In the genomic region with DNA sequence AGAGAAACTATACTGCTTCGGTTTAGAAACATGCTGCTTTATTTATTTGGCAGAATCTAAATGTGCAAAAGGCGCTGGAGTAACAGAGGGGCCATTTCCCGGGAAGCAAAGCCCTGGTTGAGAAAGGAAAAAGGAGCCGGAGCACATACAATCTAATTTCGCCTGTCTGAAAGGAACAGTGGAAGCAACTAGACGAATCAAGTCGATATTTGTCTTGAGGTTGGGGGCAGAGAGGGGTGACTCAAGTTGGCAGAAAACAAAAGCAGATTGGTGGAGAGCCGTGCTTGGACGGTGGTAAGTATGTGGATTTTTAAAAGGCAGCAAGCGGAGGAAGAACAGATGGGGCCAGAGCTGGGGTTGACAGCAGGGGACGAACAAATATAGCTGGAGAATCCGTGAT, we compare ENCODE assay signal across 10 mouse cellular contexts. TPM values are rescaled to one million over a fixed set of nuclear protein-coding genes. Genes with fewer than 3 reads are reported as not detected.
DNase-seq lines count a peak whose midpoint lies in the region; ATAC-seq and TF ChIP-seq lines count a peak whose summit lies in the region.
"Had no signal": no experiment of that assay in that cellular context is flagged by ENCODE, and none has a peak within 500 bp of the region (broad histone marks: within the 10 kb centered on the region; RNA-seq: fewer than 3 reads in every experiment).

No protein-coding gene starts in this region.

- H3K4me3 ChIP-seq in forebrain, embryonic 12.5 days (replicated peaks) = no peak overlapping the region
- H3K4me3 ChIP-seq in forebrain, embryonic 10.5 days = no peak overlapping the region
- H3K4me3 ChIP-seq in lung, embryonic 14.5 days (ENCODE audit: low read depth, low read length) = no peak overlapping the region
- no peak overlapping the region for H3K4me3 ChIP-seq in hindbrain, embryonic 11.5 days (ENCODE audit: low read depth, low read length)
- no peak overlapping the region for H3K4me3 ChIP-seq in neural tube, embryonic 15.5 days (replicated peaks)
- H3K4me3 ChIP-seq: embryonic facial prominence, embryonic 12.5 days had no signal

- H3K4me1 ChIP-seq in forebrain, embryonic 12.5 days = peaks cover 35% of the 10 kb centered on the region
- H3K4me1 ChIP-seq in forebrain, embryonic 10.5 days = 0 out of 2 replicates have a peak, but pooled peaks cover 3% of the 10 kb centered on the region
- no peaks in the 10 kb centered on the region for H3K4me1 ChIP-seq in lung, embryonic 14.5 days (ENCODE audit: insufficient read depth)
- no peaks in the 10 kb centered on the region for H3K4me1 ChIP-seq in hindbrain, embryonic 11.5 days (replicated peaks; ENCODE audit: control insufficient read depth, insufficient read depth, low read length)
- peaks cover 57% of the 10 kb centered on the region for H3K4me1 ChIP-seq in neural tube, embryonic 15.5 days

- H3K4me2 ChIP-seq in forebrain, embryonic 12.5 days = no peak overlapping the region
- peak overlapping the region; percentile 40; the same call in 1 of the 2 replicates for H3K4me2 ChIP-seq in lung, embryonic 14.5 days
- no peak overlapping the region for H3K4me2 ChIP-seq in hindbrain, embryonic 11.5 days (replicated peaks; ENCODE audit: low read depth, low read length)
- peak overlapping the region; percentile 42 for H3K4me2 ChIP-seq in neural tube, embryonic 15.5 days
- H3K4me2 ChIP-seq: embryonic facial prominence, embryonic 12.5 days had no signal

- H3K36me3 ChIP-seq in forebrain, embryonic 12.5 days (replicated peaks) = no peaks in the 10 kb centered on the region
- no peaks in the 10 kb centered on the region for H3K36me3 ChIP-seq in forebrain, embryonic 10.5 days (replicated peaks)
- H3K36me3 ChIP-seq in lung, embryonic 14.5 days (ENCODE audit: insufficient read depth) = no peaks in the 10 kb centered on the region
- H3K36me3 ChIP-seq in hindbrain, embryonic 11.5 days (ENCODE audit: control insufficient read depth, insufficient read depth, low read length) = no peaks in the 10 kb centered on the region
- no peaks in the 10 kb centered on the region for H3K36me3 ChIP-seq in neural tube, embryonic 15.5 days
- H3K36me3 ChIP-seq: embryonic facial prominence, embryonic 12.5 days had no signal

- no peaks in the 10 kb centered on the region for H3K27me3 ChIP-seq in forebrain, embryonic 12.5 days
- no peaks in the 10 kb centered on the region for H3K27me3 ChIP-seq in forebrain, embryonic 10.5 days (ENCODE audit: poor library complexity, severe bottlenecking)
- H3K27me3 ChIP-seq in lung, embryonic 14.5 days (ENCODE audit: insufficient read depth, low read length) = no peaks in the 10 kb centered on the region
- H3K27me3 ChIP-seq in hindbrain, embryonic 11.5 days (ENCODE audit: control insufficient read depth, insufficient read depth, low read length) = no peaks in the 10 kb centered on the region
- H3K27me3 ChIP-seq in neural tube, embryonic 15.5 days (replicated peaks) = no peaks in the 10 kb centered on the region
- H3K27me3 ChIP-seq: embryonic facial prominence, embryonic 12.5 days had no signal

- H3K9ac ChIP-seq in forebrain, embryonic 12.5 days = no peak overlapping the region
- no peak overlapping the region for H3K9ac ChIP-seq in lung, embryonic 14.5 days
- no peak overlapping the region for H3K9ac ChIP-seq in hindbrain, embryonic 11.5 days (ENCODE audit: low read depth, low read length)
- no peak overlapping the region for H3K9ac ChIP-seq in neural tube, embryonic 15.5 days (replicated peaks)
- H3K9ac ChIP-seq: embryonic facial prominence, embryonic 12.5 days had no signal

- 56% methylated on average over 12 of the region's 12 CpGs for WGBS in forebrain, embryonic 12.5 days
- 85% methylated on average over 12 of the region's 12 CpGs for WGBS in forebrain, embryonic 10.5 days
- WGBS in lung, embryonic 14.5 days = 38% methylated on average over 12 of the region's 12 CpGs
- WGBS in hindbrain, embryonic 11.5 days = 60% methylated on average over 12 of the region's 12 CpGs
- 16% methylated on average over 12 of the region's 12 CpGs for WGBS in neural tube, embryonic 15.5 days

- TF ChIP-seq CTCF in lung, embryonic 14.5 days (IDR thresholded peaks at IDR 0.05; ENCODE audit: low read depth) = no peak

- ATAC-seq in forebrain, embryonic 12.5 days (ENCODE audit: low FRiP score) = 0 out of 2 replicates have a peak, but pooled peaks have one; percentile 57
- ATAC-seq in lung, embryonic 14.5 days (ENCODE audit: insufficient read depth) = peak; percentile 58; the same call in 1 of the 2 replicates
- ATAC-seq in hindbrain, embryonic 11.5 days (ENCODE audit: low FRiP score) = no peak
- ATAC-seq in neural tube, embryonic 15.5 days (ENCODE audit: low FRiP score) = no peak

- DNase-seq in forebrain, embryonic 10.5 days (ENCODE audit: extremely low spot score, low spot score) = no peak
- DNase-seq in lung, embryonic 14.5 days = peak; percentile 63
- DNase-seq in lung, postnatal 14 days = no peak
- peak; percentile 24 for DNase-seq in hindbrain, embryonic 11.5 days (ENCODE audit: low spot score)
- DNase-seq in thymus, postnatal 0 days (ENCODE audit: low spot score) = no peak
- no peak for DNase-seq in testis, postnatal 10 days (ENCODE audit: low spot score)
- DNase-seq: kidney, adult 8-10 months had no signal

- H3K27ac ChIP-seq in forebrain, embryonic 12.5 days = peak overlapping the region; percentile 60
- no peak overlapping the region for H3K27ac ChIP-seq in forebrain, embryonic 10.5 days
- H3K27ac ChIP-seq in lung, embryonic 14.5 days (ENCODE audit: low read depth) = peak overlapping the region; percentile 52; the same call in 1 of the 2 replicates
- peak overlapping the region; percentile 67; the same call in 1 of the 2 replicates for H3K27ac ChIP-seq in hindbrain, embryonic 11.5 days (ENCODE audit: low read depth, low read length)
- H3K27ac ChIP-seq in neural tube, embryonic 15.5 days (replicated peaks) = peak overlapping the region; percentile 77
- H3K27ac ChIP-seq: embryonic facial prominence, embryonic 12.5 days had no signal

- no peaks in the 10 kb centered on the region for H3K9me3 ChIP-seq in forebrain, embryonic 12.5 days
- H3K9me3 ChIP-seq in forebrain, embryonic 10.5 days = no peaks in the 10 kb centered on the region
- no peaks in the 10 kb centered on the region for H3K9me3 ChIP-seq in lung, embryonic 14.5 days (ENCODE audit: low read depth, low read length)
- no peaks in the 10 kb centered on the region for H3K9me3 ChIP-seq in hindbrain, embryonic 11.5 days (ENCODE audit: control insufficient read depth, low read length)
- no peaks in the 10 kb centered on the region for H3K9me3 ChIP-seq in neural tube, embryonic 15.5 days (replicated peaks)
- H3K9me3 ChIP-seq: embryonic facial prominence, embryonic 12.5 days had no signal

RNA-seq across cellular contexts. Expression of gene Ncam1, which starts 40.7 kb away (rescaled TPM):
- polyA plus RNA-seq in forebrain, embryonic 12.5 days (2016; fragmentation: Nextera tagmentation; extraction: Ambion mirVana) = 132 and 161 TPM in 2 replicates
- polyA plus RNA-seq in forebrain, embryonic 10.5 days (2016; fragmentation: Nextera tagmentation; extraction: Ambion mirVana) = 26.9 and 30.2 TPM in 2 replicates
- 19.6 and 21.9 TPM in 2 replicates for polyA plus RNA-seq in lung, embryonic 14.5 days (2014; fragmentation: Nextera tagmentation; extraction: Ambion mirVana)
- polyA plus RNA-seq in hindbrain, embryonic 11.5 days (2014; fragmentation: Nextera tagmentation; extraction: Ambion mirVana) = 137 and 143 TPM in 2 replicates
- polyA plus RNA-seq in neural tube, embryonic 15.5 days (2015; fragmentation: Nextera tagmentation; extraction: Ambion mirVana) = 387 and 434 TPM in 2 replicates
- 4.4 and 5.8 TPM in 2 replicates for polyA plus RNA-seq in thymus, postnatal 0 days (2015; fragmentation: Nextera tagmentation; extraction: Ambion mirVana)

Comparison
In these comparisons a context has a peak if more than half of its experiments do, and no peak if none do; other contexts are left out.
1. DNase-seq: peak in lung, embryonic 14.5 days (single experiment) and hindbrain, embryonic 11.5 days (single experiment); none in forebrain, embryonic 10.5 days (single experiment), lung, postnatal 14 days (single experiment), thymus, postnatal 0 days (single experiment) and testis, postnatal 10 days (single experiment).
2. ATAC-seq: peak in forebrain, embryonic 12.5 days (single experiment) and lung, embryonic 14.5 days (single experiment); none in hindbrain, embryonic 11.5 days (single experiment) and neural tube, embryonic 15.5 days (single experiment).
3. H3K4me2 ChIP-seq: peak in lung, embryonic 14.5 days (single experiment) and neural tube, embryonic 15.5 days (single experiment); none in forebrain, embryonic 12.5 days (single experiment) and hindbrain, embryonic 11.5 days (single experiment).